Mouse (Mus musculus) urinary bladder, postnatal 10 days (tissue): ENCODE results near the gene Atg101.
A peak's percentile ranks its signal among the peaks of the same experiment; 100 is the strongest.

ENCODE experiments used
- DNase-seq: peaks from one replicate; pipeline ENCODE4 v3.0.0; 2022; ENCODE audit warnings: low spot score

Gene Atg101

GRCm38 (mm10) chr15:101255842-101256462 lies 28.1 kb upstream of the Atg101 start:
- DNase-seq: no peak

GRCm38 (mm10) chr15:101256463-101257206 lies 27.4 kb upstream of the Atg101 start:
- DNase-seq: no peak

- DNase-seq: no peak
These were observed 25.7 kb upstream of the Atg101 start for GRCm38 (mm10) chr15:101258420-101258819.

GRCm38 (mm10) chr15:101259922-101260321 lies 24.1 kb upstream of the Atg101 start:
- no peak for DNase-seq

GRCm38 (mm10) chr15:101260387-101260786 lies 23.7 kb upstream of the Atg101 start:
- no peak for DNase-seq

GRCm38 (mm10) chr15:101260874-101261622 lies 23.0 kb upstream of the Atg101 start:
- DNase-seq: no peak

- no peak for DNase-seq
These were observed 21.6 kb upstream of the Atg101 start for GRCm38 (mm10) chr15:101262502-101262901.

GRCm38 (mm10) chr15:101266132-101266963 lies 17.7 kb upstream of the Atg101 start:
- peak; percentile 90 for DNase-seq

GRCm38 (mm10) chr15:101267053-101268032 lies 16.7 kb upstream of the Atg101 start:
- DNase-seq: no peak

GRCm38 (mm10) chr15:101270101-101270820 lies 13.8 kb upstream of the Atg101 start:
- DNase-seq: no peak

GRCm38 (mm10) chr15:101271107-101271506 lies 13.0 kb upstream of the Atg101 start:
- DNase-seq: no peak

- no peak for DNase-seq
These were observed 12.6 kb upstream of the Atg101 start for GRCm38 (mm10) chr15:101271513-101271912.

- no peak for DNase-seq
These were observed 9.7 kb upstream of the Atg101 start for GRCm38 (mm10) chr15:101274380-101274779.

- DNase-seq: no peak
These were observed 6.6 kb upstream of the Atg101 start for GRCm38 (mm10) chr15:101277351-101277899.

GRCm38 (mm10) chr15:101278589-101278988 lies 5.5 kb upstream of the Atg101 start:
- no peak for DNase-seq

- DNase-seq: no peak
These were observed 4.6 kb upstream of the Atg101 start for GRCm38 (mm10) chr15:101279430-101279999.

GRCm38 (mm10) chr15:101282471-101282870 lies 1.6 kb upstream of the Atg101 start:
- no peak for DNase-seq

- no peak for DNase-seq
These were observed 725 bp upstream of the Atg101 start for GRCm38 (mm10) chr15:101283183-101283910.
